Mouse (Mus musculus) lung, embryonic 16.5 days (tissue): ENCODE data around the gene Ndufaf1. TPM values are rescaled to one million over a fixed set of nuclear protein-coding genes. Genes with fewer than 3 reads are reported as not detected.

Experiments used
- ATAC-seq: fragments of 200-750 bp; cut with Nextera tagmentation; 2 replicates; pipeline ENCODE4 v1.8.0; 2017; ENCODE audit warnings: low read depth, mild to moderate bottlenecking, moderate library complexity
- H3K27ac ChIP-seq: fragments of 300-500 bp; sonication (generic); 2 replicates; pipeline ENCODE4 v1.5.1; 2014; ENCODE audit warnings: mild to moderate bottlenecking, control low read depth, low read length
- H3K27me3 ChIP-seq: fragments of 300-500 bp; sonication (generic); 2 replicates; pipeline ENCODE4 v1.6.1; 2014; ENCODE audit warnings: low read depth, low read length, mixed read lengths; ENCODE audit not compliant: control insufficient read depth, insufficient read depth
- H3K36me3 ChIP-seq: fragments of 300-500 bp; sonication (generic); 2 replicates; pipeline ENCODE4 v1.6.1; 2014; ENCODE audit warnings: low read length; ENCODE audit not compliant: control insufficient read depth, insufficient read depth
- H3K4me1 ChIP-seq: fragments of 300-500 bp; sonication (generic); replicated peaks from 2 replicates; pipeline ENCODE4 v1.6.1; 2014; ENCODE audit warnings: low read length, mixed read lengths; ENCODE audit not compliant: control insufficient read depth, insufficient read depth
- H3K4me2 ChIP-seq: fragments of 300-500 bp; sonication (generic); 2 replicates; pipeline ENCODE4 v1.6.1; 2014; ENCODE audit warnings: low read depth, low read length, control low read depth
- H3K4me3 ChIP-seq: fragments of 300-500 bp; sonication (generic); 2 replicates; pipeline ENCODE4 v1.5.1; 2014; ENCODE audit warnings: mild to moderate bottlenecking, low read length, control low read depth
- H3K9ac ChIP-seq: fragments of 300-500 bp; sonication (generic); 2 replicates; pipeline ENCODE4 v1.6.1; 2014; ENCODE audit warnings: low read length, control low read depth
- H3K9me3 ChIP-seq: fragments of 300-500 bp; sonication (generic); 2 replicates; pipeline ENCODE4 v1.6.1; 2016; ENCODE audit warnings: low read length; ENCODE audit not compliant: control insufficient read depth
- WGBS: fragments of 180-500 bp; shearing (Covaris S2); extraction: QIAGEN DNeasy Blood & Tissue Kit; methylation state at CpG from one replicate; pipeline ENCODE4 v1.1.7; 2014; 5-methylcytosine and 5-hydroxymethylcytosine counted together
- polyA plus RNA-seq: library from polyadenylated mRNA; unstranded; fragments of >200 nt; fragmentation: Nextera tagmentation; extraction: Ambion mirVana; gene quantifications from 2 replicates; pipeline ENCODE4 v1.2.1, GENCODE M21; 2015

The Ndufaf1 gene
- 41.4 and 41.6 TPM in 2 replicates for polyA plus RNA-seq

DNA sequence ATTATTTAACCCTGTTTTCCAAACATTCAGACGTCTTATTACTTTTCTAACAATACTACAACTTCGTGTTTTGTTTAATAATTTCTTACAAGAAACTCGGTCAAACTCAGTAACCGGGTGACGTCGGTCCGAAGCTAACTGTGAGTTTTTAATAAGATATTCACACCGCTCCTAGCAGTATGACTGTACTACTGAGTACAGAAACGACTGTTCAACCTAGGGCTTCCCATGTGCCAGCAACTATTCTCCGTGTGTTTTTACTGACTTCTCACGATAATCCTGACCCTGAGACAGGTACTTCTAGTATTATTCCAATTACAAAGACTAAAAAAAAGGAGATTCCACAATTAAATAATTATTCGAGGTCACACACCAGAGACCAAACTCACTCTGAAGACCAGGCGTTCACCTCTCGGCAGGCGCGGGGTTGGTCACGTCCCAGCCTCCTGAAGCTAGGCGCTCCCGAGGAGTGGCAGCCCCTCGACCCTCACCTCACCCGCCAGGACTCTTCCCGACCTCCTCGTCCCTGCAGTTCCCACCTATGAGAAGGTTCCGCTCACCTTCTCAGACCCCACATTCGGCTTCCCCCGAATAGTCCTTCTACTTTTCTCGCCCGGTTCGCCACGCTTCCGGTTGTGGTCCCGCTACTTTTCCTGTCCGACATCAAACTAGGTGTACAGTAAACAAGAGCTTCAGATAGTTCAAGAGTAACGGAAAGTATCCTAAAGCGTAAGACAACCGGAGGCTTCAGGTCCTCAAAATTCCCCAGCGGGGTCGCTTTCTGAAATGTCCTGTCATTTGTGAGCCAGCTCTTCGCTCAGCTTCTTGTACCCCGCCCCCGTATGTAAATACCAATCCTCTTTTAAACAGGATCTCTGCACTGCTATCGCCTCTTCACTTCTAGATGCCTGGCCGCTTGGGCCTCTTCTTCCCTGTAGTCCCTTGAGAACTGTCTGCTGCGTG lies at the start of gene Ndufaf1:
Gene Ndufaf1 (minus strand): TSS at position 608 of the 963 bp plus-strand sequence.
- peaks cover 1% of the 10 kb centered on the region; the same call in 1 of the 2 replicates for H3K36me3 ChIP-seq
- no peak within 1 kb of the TSS for H3K27ac ChIP-seq
- no peaks in the 10 kb centered on the region for H3K27me3 ChIP-seq
- peak within 1 kb of the TSS; percentile 94 for H3K9ac ChIP-seq
- H3K4me2 ChIP-seq, result peak within 1 kb of the TSS; percentile 89
- H3K9me3 ChIP-seq, result no peaks in the 10 kb centered on the region
- peak within 1 kb of the TSS; percentile 93 for H3K4me3 ChIP-seq
- WGBS, result under 1% methylated on average over 44 of the region's 44 CpGs
- ATAC-seq, result peak; percentile 94
- peaks cover 6% of the 10 kb centered on the region; the same call in 1 of the 2 replicates for H3K4me1 ChIP-seq

- no peak for ATAC-seq
- H3K27ac ChIP-seq, result no peak overlapping the region
- H3K4me2 ChIP-seq, result no peak overlapping the region
- H3K36me3 ChIP-seq, result peaks cover 25% of the 10 kb centered on the region
- H3K4me1 ChIP-seq, result no peaks in the 10 kb centered on the region
- no peaks in the 10 kb centered on the region for H3K9me3 ChIP-seq
- H3K9ac ChIP-seq, result no peak overlapping the region
- H3K4me3 ChIP-seq, result no peak overlapping the region
- 91% methylated on average over 3 of the region's 3 CpGs for WGBS
- H3K27me3 ChIP-seq, result no peaks in the 10 kb centered on the region
Measured at GRCm38 (mm10) chr2:119710011-119710410, 47.4 kb upstream of the Ndufaf1 start.

DNA sequence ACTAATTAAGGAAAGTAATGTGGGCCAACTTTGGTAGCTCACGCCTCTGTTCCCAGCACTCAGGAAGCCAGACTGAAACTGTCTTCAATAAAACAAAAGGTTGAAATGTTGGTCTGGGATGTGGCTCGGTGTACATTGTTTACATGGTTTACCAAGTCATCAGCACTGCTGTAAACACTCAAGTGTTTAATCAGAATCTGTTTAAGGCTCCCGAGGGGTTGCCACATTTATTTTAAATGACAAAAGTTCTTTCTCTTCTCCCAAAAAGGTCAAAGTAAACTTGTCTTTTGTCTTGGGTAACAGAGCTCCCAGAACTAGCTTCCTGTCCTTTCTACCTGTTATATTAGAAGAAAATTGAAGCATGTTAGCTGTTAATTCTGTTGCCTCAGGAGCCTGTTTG lies 45.0 kb upstream of the Ndufaf1 start:
- Histone ChIP-seq H3K4me3 (no peak overlapping the region), H3K27ac (no peak overlapping the region), H3K36me3 (peaks cover 25% of the 10 kb centered on the region), H3K9ac (no peak overlapping the region), H3K27me3 (no peaks in the 10 kb centered on the region), H3K4me2 (no peak overlapping the region), H3K4me1 (no peaks in the 10 kb centered on the region), H3K9me3 (no peaks in the 10 kb centered on the region)
- WGBS, result 70% methylated on average over 3 of the region's 3 CpGs
- ATAC-seq, result no peak

DNA sequence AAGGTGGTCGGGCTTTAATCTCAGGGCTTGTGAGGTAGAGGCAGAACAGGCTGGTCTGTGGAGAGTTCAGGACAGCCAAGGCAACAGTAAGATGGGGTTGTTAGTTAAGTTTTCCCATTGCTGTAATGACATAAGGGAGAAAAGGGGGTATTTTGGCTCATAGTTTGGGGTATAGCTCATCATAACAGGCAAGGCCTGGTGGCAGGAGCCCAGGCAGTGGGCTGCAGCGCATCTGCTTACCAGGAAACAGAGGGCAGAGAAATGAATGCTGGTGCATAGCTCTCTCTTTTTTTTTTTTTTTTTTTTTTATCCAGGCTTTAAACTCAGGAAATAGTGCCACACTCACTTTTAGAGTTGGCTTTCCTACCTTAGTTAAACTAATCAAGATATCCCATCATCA lies 40.5 kb upstream of the Ndufaf1 start:
- peaks cover 12% of the 10 kb centered on the region for H3K36me3 ChIP-seq
- H3K27me3 ChIP-seq, result no peaks in the 10 kb centered on the region
- ATAC-seq, result no peak
- WGBS, result 89% methylated on average over 2 of the region's 2 CpGs
- H3K9me3 ChIP-seq, result no peaks in the 10 kb centered on the region
- H3K4me1 ChIP-seq, result no peaks in the 10 kb centered on the region
- H3K27ac ChIP-seq, result no peak overlapping the region
- no peak overlapping the region for H3K9ac ChIP-seq
- no peak overlapping the region for H3K4me2 ChIP-seq
- no peak overlapping the region for H3K4me3 ChIP-seq

GRCm38 (mm10) chr2:119699962-119700361 lies 37.3 kb upstream of the Ndufaf1 start:
- Histone ChIP-seq H3K4me3 (no peak overlapping the region), H3K9ac (no peak overlapping the region), H3K4me1 (no peaks in the 10 kb centered on the region), H3K27me3 (no peaks in the 10 kb centered on the region), H3K9me3 (no peaks in the 10 kb centered on the region), H3K4me2 (no peak overlapping the region), H3K27ac (no peak overlapping the region), H3K36me3 (peaks cover 5% of the 10 kb centered on the region; the same call in 1 of the 2 replicates)
- no peak for ATAC-seq
- WGBS, result 89% methylated on average over 3 of the region's 3 CpGs

DNA sequence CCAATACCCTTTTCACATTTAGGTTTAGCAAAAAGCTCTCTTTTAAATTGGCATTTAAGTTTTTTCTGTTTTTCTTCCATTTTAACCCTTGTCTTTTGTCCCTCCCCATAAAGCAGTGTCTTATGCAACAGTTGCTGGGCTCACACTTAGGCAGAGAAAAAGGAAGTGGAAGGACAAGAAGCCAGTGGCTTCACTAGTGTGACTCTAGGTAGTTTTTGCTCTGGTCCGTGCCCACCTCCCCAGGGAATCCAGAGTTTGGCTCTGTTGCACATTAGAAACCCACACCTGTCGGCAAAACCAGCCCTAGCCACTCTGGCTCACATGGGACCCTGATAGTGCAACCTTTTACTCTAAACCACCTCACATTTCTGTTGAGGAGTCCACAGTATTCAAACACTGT lies 35.8 kb upstream of the Ndufaf1 start:
- 89% methylated on average over 2 of the region's 2 CpGs for WGBS
- Histone ChIP-seq H3K27ac (no peak overlapping the region), H3K36me3 (peaks cover 8% of the 10 kb centered on the region; the same call in 1 of the 2 replicates), H3K4me1 (no peaks in the 10 kb centered on the region), H3K4me3 (no peak overlapping the region), H3K9me3 (no peaks in the 10 kb centered on the region), H3K4me2 (no peak overlapping the region), H3K27me3 (no peaks in the 10 kb centered on the region), H3K9ac (no peak overlapping the region)
- ATAC-seq, result no peak

GRCm38 (mm10) chr2:119696111-119696510 lies 33.5 kb upstream of the Ndufaf1 start:
- Histone ChIP-seq H3K36me3 (peaks cover 4% of the 10 kb centered on the region; the same call in 1 of the 2 replicates), H3K9ac (no peak overlapping the region), H3K27ac (no peak overlapping the region), H3K4me1 (no peaks in the 10 kb centered on the region), H3K4me2 (no peak overlapping the region), H3K27me3 (no peaks in the 10 kb centered on the region), H3K4me3 (no peak overlapping the region), H3K9me3 (no peaks in the 10 kb centered on the region)
- WGBS, result 39% methylated on average over 1 of the region's 1 CpGs
- ATAC-seq, result no peak

DNA sequence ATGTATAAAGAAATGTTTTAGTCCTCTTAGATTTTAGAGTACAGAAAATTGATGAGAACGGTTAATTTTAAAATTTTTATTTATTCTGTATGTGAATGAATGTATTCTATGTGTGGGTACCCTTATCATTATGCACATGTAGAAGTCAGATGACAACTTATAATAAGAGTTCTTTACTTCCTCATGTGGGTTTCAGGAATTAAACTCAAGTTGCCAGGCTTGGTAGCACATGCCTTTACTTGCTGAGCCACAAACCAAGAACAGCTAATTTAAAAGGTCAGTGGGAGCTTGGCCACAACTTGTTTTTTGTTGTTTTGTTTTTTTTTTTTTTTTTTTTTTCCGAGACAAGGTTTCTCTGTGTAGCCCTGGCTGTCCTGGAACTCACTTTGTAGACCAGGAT lies 32.2 kb upstream of the Ndufaf1 start:
- H3K36me3 ChIP-seq, result peaks cover 3% of the 10 kb centered on the region; the same call in 1 of the 2 replicates
- H3K9me3 ChIP-seq, result no peaks in the 10 kb centered on the region
- no peak overlapping the region for H3K4me3 ChIP-seq
- ATAC-seq, result no peak
- H3K9ac ChIP-seq, result no peak overlapping the region
- no peak overlapping the region for H3K4me2 ChIP-seq
- no peaks in the 10 kb centered on the region for H3K27me3 ChIP-seq
- H3K4me1 ChIP-seq, result no peaks in the 10 kb centered on the region
- no peak overlapping the region for H3K27ac ChIP-seq
- over 99% methylated on average over 2 of the region's 2 CpGs for whole genome bisulfite sequencing

- Histone ChIP-seq H3K4me2 (no peak overlapping the region), H3K4me1 (no peaks in the 10 kb centered on the region), H3K36me3 (peaks cover 5% of the 10 kb centered on the region; the same call in 1 of the 2 replicates), H3K4me3 (no peak overlapping the region), H3K9me3 (no peaks in the 10 kb centered on the region), H3K27ac (no peak overlapping the region), H3K9ac (no peak overlapping the region), H3K27me3 (no peaks in the 10 kb centered on the region)
- 66% methylated on average over 9 of the region's 9 CpGs for WGBS
- ATAC-seq, result peak; percentile 62
Measured at GRCm38 (mm10) chr2:119692003-119692701, 29.5 kb upstream of the Ndufaf1 start.
